Mouse (Mus musculus) intestine, postnatal 0 days (tissue): ENCODE data around the gene Defa25. TPM values are rescaled to one million over a fixed set of nuclear protein-coding genes. Genes with fewer than 3 reads are reported as not detected.
"Not testable (repeated sequence)": the region's sequence is repeated elsewhere in the genome, so short reads cannot be mapped to it uniquely, and the experiment has no call there.

Experiments used
- ATAC-seq: fragments of 200-750 bp; cut with Nextera tagmentation; 2 replicates; pipeline ENCODE4 v1.8.0; 2017; ENCODE audit warnings: mild to moderate bottlenecking, moderate TSS enrichment, moderate library complexity
- H3K27ac ChIP-seq: fragments of 300-500 bp; sonication (generic); 2 replicates; pipeline ENCODE4 v1.5.1; 2014; ENCODE audit warnings: mild to moderate bottlenecking, low read depth, low read length, moderate library complexity
- H3K27me3 ChIP-seq: fragments of 300-500 bp; sonication (generic); replicated peaks from 2 replicates; pipeline ENCODE4 v1.6.1; 2014; ENCODE audit warnings: low read length, mixed read lengths; ENCODE audit not compliant: control insufficient read depth, insufficient read depth
- H3K36me3 ChIP-seq: fragments of 300-500 bp; sonication (generic); 2 replicates; pipeline ENCODE4 v1.6.1; 2014; ENCODE audit warnings: mild to moderate bottlenecking, moderate library complexity; ENCODE audit not compliant: control insufficient read depth, insufficient read depth
- H3K4me1 ChIP-seq: fragments of 300-500 bp; sonication (generic); replicated peaks from 2 replicates; pipeline ENCODE4 v1.6.1; 2014; ENCODE audit warnings: antibody characterized with exemption, low read length, mixed read lengths; ENCODE audit not compliant: control insufficient read depth, insufficient read depth
- H3K4me2 ChIP-seq: fragments of 300-500 bp; sonication (generic); replicated peaks from 2 replicates; pipeline ENCODE4 v1.6.1; 2014; ENCODE audit warnings: low read depth, mild to moderate bottlenecking, moderate library complexity
- H3K4me3 ChIP-seq: fragments of 300-500 bp; sonication (generic); 2 replicates; pipeline ENCODE4 v1.5.1; 2014; ENCODE audit warnings: low read depth, low read length
- H3K9ac ChIP-seq: fragments of 300-500 bp; sonication (generic); 2 replicates; pipeline ENCODE4 v1.6.1; 2014; ENCODE audit warnings: mild to moderate bottlenecking, low read depth, low read length
- H3K9me3 ChIP-seq: fragments of 300-500 bp; sonication (generic); 2 replicates; pipeline ENCODE4 v1.6.1; 2016; ENCODE audit warnings: mixed run types; ENCODE audit not compliant: control insufficient read depth
- CTCF ChIP-seq: sonication (generic); IDR thresholded peaks from 2 replicates; pipeline ENCODE4 v1.5.1; 2016; ENCODE audit warnings: low read depth, mild to moderate bottlenecking, control low read depth, antibody characterized with exemption, moderate library complexity
- WGBS: fragments of 180-500 bp; shearing (Covaris S2); extraction: QIAGEN DNeasy Blood & Tissue Kit; methylation state at CpG from one replicate; pipeline ENCODE4 v1.1.7; 2014; 5-methylcytosine and 5-hydroxymethylcytosine counted together
- polyA plus RNA-seq: library from polyadenylated mRNA; unstranded; fragments of >200 nt; fragmentation: Nextera tagmentation; extraction: Ambion mirVana; gene quantifications from 2 replicates; pipeline ENCODE4 v1.2.1, GENCODE M21; 2015

Defa25 gene
- polyA plus RNA-seq: not detected in 2 replicates

DNA sequence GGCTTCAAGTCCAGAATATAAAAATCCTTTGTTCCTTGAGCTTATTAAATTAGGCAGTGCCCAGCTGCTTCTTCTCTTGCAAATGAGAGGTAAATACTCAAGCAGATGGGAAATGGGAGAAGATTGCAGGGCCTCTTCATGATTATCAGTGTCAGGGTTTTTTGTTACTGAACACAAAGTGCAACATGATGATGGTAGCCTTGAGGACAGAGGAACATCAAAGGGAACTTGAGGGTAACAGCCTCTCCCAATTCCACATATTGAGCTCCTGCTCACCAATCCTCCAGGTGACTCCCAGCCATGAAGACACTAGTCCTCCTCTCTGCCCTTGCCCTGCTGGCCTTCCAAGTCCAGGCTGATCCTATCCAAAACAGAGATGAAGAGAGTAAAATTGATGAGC lies at the start of gene Defa25:
Gene Defa25, plus strand, starts transcription at position 301 of the 400 bp plus-strand sequence.
- not testable (repeated sequence) for H3K4me2 ChIP-seq, H3K27me3 ChIP-seq, H3K4me1 ChIP-seq, H3K36me3 ChIP-seq, H3K9ac ChIP-seq, H3K4me3 ChIP-seq, ATAC-seq, H3K27ac ChIP-seq, H3K9me3 ChIP-seq

DNA sequence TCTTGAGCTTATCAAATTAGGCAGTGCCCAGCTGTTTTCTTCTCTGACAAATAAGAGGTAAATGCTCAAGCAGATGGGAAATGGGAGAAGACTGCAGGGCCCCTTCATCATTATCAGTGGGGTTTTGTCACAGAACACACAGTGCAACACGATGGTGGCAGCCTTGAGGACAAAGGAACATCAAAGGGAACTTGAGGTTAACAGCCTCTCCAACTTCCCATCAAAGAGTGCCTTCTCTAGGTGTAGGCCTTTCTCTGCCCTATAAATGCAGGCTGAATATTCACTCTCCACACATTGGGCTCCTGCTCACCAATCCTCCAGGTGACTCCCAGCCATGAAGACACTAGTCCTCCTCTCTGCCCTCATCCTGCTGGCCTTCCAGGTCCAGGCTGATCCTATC lies 29.5 kb upstream of the Defa25 start, which contains the start of gene Defa23:
Gene Defa23, plus strand, starts transcription at position 301 of the 400 bp plus-strand sequence.
- not testable (repeated sequence) for H3K27me3 ChIP-seq, H3K27ac ChIP-seq, H3K9me3 ChIP-seq, H3K4me2 ChIP-seq, H3K4me1 ChIP-seq, H3K36me3 ChIP-seq, ATAC-seq, H3K9ac ChIP-seq, H3K4me3 ChIP-seq
- WGBS: no CpG with 5 or more reads among the region's 1 CpGs

DNA sequence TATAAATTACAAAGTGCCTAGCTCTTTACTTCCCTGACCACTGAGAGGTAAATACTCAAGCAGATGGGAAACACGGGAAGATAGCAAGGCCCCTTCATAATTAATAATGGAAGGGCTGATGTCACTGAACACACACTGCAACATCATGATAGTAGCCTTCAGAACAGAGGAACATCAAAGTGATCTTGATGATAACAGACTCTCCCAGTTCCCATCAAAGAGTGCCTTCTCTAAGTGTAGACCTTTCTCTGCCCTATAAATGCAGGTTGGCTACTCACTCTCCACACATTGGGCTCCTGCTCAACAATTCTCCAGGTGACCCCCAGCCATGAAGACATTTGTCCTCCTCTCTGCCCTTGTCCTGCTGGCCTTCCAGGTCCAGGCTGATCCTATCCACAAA lies 19.5 kb upstream of the Defa25 start, which contains the start of gene Defa35:
Gene Defa35, plus strand, starts transcription at position 301 of the 400 bp plus-strand sequence.
- not testable (repeated sequence) for H3K4me2 ChIP-seq, H3K27ac ChIP-seq, H3K4me3 ChIP-seq, H3K9ac ChIP-seq, H3K27me3 ChIP-seq, H3K9me3 ChIP-seq, H3K4me1 ChIP-seq, ATAC-seq, H3K36me3 ChIP-seq
- 63% methylated on average over 1 of the region's 1 CpGs for WGBS

DNA sequence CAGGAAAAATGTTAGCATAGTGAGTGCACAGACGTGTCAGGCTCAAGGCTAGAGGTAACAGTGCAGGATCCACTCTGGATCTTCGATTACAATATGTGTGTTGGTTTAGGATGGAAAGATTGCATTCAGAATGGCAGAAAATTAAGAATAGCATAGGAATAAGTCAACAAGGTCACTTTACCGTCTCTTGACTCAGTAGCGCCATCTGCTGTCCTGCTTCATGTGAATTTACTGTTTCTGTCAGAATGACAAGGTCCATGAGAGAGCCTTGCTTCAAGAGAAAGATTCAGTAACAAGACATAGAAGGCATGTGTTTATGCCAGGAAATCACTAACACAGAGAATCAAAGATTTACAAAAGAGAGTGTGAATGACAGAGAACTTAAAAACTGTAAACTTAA lies 8.9 kb downstream of the Defa25 start:
- no peaks in the 10 kb centered on the region for H3K36me3 ChIP-seq
- no peak overlapping the region for H3K27ac ChIP-seq
- no peak overlapping the region for H3K4me3 ChIP-seq
- no peak overlapping the region for H3K4me2 ChIP-seq
- H3K27me3 ChIP-seq: no peaks in the 10 kb centered on the region
- ATAC-seq: no peak
- H3K9me3 ChIP-seq: no peaks in the 10 kb centered on the region
- TF ChIP-seq CTCF: peak; percentile 52
- 41% methylated on average over 4 of the region's 4 CpGs for WGBS
- H3K9ac ChIP-seq: no peak overlapping the region
- no peaks in the 10 kb centered on the region for H3K4me1 ChIP-seq

DNA sequence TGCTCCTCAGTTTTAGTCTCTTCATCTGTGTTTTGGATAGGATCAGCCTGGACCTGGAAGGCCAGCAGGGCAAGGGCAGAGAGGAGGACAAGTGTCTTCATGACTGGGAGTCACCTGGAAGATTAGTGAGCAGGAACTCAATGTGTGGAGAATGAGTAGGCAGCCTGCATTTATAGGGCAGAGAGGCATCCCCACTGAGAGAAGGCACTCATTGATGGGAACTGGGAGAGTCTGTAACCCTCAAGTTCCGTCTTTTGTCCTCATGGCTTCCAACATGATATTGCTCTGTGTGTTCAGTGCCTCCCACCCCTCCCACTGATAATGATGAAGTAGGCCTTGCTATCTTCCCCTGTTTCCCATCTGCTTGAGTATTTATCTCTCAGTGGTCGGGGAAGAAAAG lies 11.7 kb downstream of the Defa25 start, which contains the start of gene Gm14851:
Gene Gm14851, minus strand, starts transcription at position 101 of the 400 bp plus-strand sequence.
- not testable (repeated sequence) for H3K27me3 ChIP-seq, H3K9ac ChIP-seq, H3K27ac ChIP-seq, ATAC-seq, H3K9me3 ChIP-seq, H3K4me2 ChIP-seq, H3K4me1 ChIP-seq, H3K36me3 ChIP-seq, H3K4me3 ChIP-seq
- WGBS: 63% methylated on average over 1 of the region's 2 CpGs

DNA sequence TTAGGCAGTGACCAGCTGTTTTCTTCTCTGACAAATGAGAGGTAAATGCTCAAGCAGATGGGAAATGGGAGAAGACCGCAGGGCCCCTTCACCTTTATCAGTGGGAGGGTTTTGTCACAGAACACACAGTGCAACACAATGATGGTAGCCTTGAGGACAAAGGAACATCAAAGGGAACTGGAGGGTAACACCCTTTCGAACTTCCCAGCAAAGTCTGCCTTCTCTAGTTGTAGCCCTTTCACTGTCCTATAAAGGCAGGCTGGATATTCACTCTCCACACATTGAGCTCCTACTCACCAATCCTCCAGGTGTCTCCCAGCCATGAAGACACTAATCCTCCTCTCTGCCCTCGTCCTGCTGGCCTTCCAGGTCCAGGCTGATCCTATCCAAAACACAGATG lies 50.1 kb downstream of the Defa25 start, which contains the start of gene Defa30:
Gene Defa30, plus strand, starts transcription at position 301 of the 400 bp plus-strand sequence.
- H3K4me3 ChIP-seq, H3K27me3 ChIP-seq, H3K9me3 ChIP-seq, H3K9ac ChIP-seq, H3K4me2 ChIP-seq, H3K36me3 ChIP-seq, H3K27ac ChIP-seq, ATAC-seq, H3K4me1 ChIP-seq: not testable (repeated sequence)
- 47% methylated on average over 3 of the region's 3 CpGs for WGBS

Other genes starting within 250 kb of the Defa25 start
- not detected in 2 replicates for gene Defb33, start 191.8 kb upstream of the Defa25 start, polyA plus RNA-seq
- not detected in 2 replicates for gene Gm15056, start 181.8 kb upstream of the Defa25 start, polyA plus RNA-seq
- not detected in 2 replicates for gene Gm6040, start 162.4 kb upstream of the Defa25 start, polyA plus RNA-seq
- gene AY761185, start 139.7 kb upstream of the Defa25 start, polyA plus RNA-seq: not detected in 2 replicates
- not detected in 2 replicates for gene Defa21, start 58.9 kb upstream of the Defa25 start, polyA plus RNA-seq
- gene Defa23, start 29.4 kb upstream of the Defa25 start, polyA plus RNA-seq: not detected in 2 replicates
- gene Defa35, start 19.4 kb upstream of the Defa25 start, polyA plus RNA-seq: not detected in 2 replicates
- not detected in 2 replicates for gene Gm14851, start 11.6 kb downstream of the Defa25 start, polyA plus RNA-seq
- gene Defa30, start 50.2 kb downstream of the Defa25 start, polyA plus RNA-seq: 0.92 and 2.0 TPM in 2 replicates
- not detected in 2 replicates for gene Defa22, start 77.8 kb downstream of the Defa25 start, polyA plus RNA-seq
- not detected in 2 replicates for gene Defa31, start 107.2 kb downstream of the Defa25 start, polyA plus RNA-seq
- not detected in 2 replicates for gene Gm15293, start 117.1 kb downstream of the Defa25 start, polyA plus RNA-seq
- gene Gm15292, start 165.3 kb downstream of the Defa25 start, polyA plus RNA-seq: not detected in 2 replicates
- gene Defa27, start 231.1 kb downstream of the Defa25 start, polyA plus RNA-seq: not detected in 2 replicates
- gene Defa29, start 242.6 kb downstream of the Defa25 start, polyA plus RNA-seq: not detected in 2 replicates